Comparison of ENCODE assay signal across 8 mouse cellular contexts in genomic region chr7:19750217-19751069, GRCm38 (mm10). TPM values are rescaled to one million over a fixed set of nuclear protein-coding genes. Genes with fewer than 3 reads are reported as not detected.
DNase-seq lines count a peak whose midpoint lies in the region; ATAC-seq and TF ChIP-seq lines count a peak whose summit lies in the region.

Gene Nectin2 (minus strand): TSS chr7:19750483.

- DNase-seq in B cell, adult 2 months = peak; percentile 75 to 76
- peak; percentile 79 for DNase-seq in brain, adult 2 months (ENCODE audit: low read depth, low spot score)
- peak; percentile 91 to 92 for DNase-seq in heart, adult 9 months (ENCODE audit: low spot score in 2 of 2)
- peak; percentile 88 for DNase-seq in midbrain, postnatal 0 days (ENCODE audit: low spot score)
- DNase-seq in spleen, postnatal 10 days (ENCODE audit: low spot score in 2 of 2) = peak; percentile 53 to 79

- no peaks in the 10 kb centered on the region for H3K27me3 ChIP-seq in kidney, embryonic 14.5 days (ENCODE audit: control insufficient read depth, insufficient read depth, low read length)
- H3K27me3 ChIP-seq in limb, embryonic 15.5 days = no peaks in the 10 kb centered on the region
- no peaks in the 10 kb centered on the region for H3K27me3 ChIP-seq in midbrain, postnatal 0 days (ENCODE audit: insufficient read depth, low read length)

- TF ChIP-seq POLR2A in embryonic fibroblast, embryonic 13.5 days (IDR thresholded peaks at IDR 0.05; ENCODE audit: low read depth, low read length) = peak; percentile 55; the same call in 1 of the 2 replicates

- H3K4me2 ChIP-seq in kidney, embryonic 14.5 days (replicated peaks; ENCODE audit: low read depth, low read length) = peak within 1 kb of the TSS; percentile 67
- H3K4me2 ChIP-seq in limb, embryonic 15.5 days = peak within 1 kb of the TSS; percentile 79
- peak within 1 kb of the TSS; percentile 92 for H3K4me2 ChIP-seq in midbrain, postnatal 0 days (ENCODE audit: low read depth, low read length, poor library complexity, severe bottlenecking)

- no peaks in the 10 kb centered on the region; the same call in 1 of the 2 replicates for H3K4me1 ChIP-seq in embryonic fibroblast, embryonic 13.5 days (ENCODE audit: control insufficient read depth, insufficient read depth, low read length)
- H3K4me1 ChIP-seq in kidney, embryonic 14.5 days (ENCODE audit: control insufficient read depth, insufficient read depth, low read length) = peaks cover 32% of the 10 kb centered on the region
- peaks cover 38% of the 10 kb centered on the region for H3K4me1 ChIP-seq in limb, embryonic 15.5 days
- peaks cover 21% of the 10 kb centered on the region for H3K4me1 ChIP-seq in midbrain, postnatal 0 days (ENCODE audit: insufficient read depth, low read length)

- H3K9ac ChIP-seq in kidney, embryonic 14.5 days (ENCODE audit: low read depth, low read length) = peak within 1 kb of the TSS; percentile 93
- H3K9ac ChIP-seq in limb, embryonic 15.5 days = peak within 1 kb of the TSS; percentile 79
- peak within 1 kb of the TSS; percentile 93 for H3K9ac ChIP-seq in midbrain, postnatal 0 days (replicated peaks; ENCODE audit: low read length, poor library complexity, severe bottlenecking)

- peak within 1 kb of the TSS; percentile 87 for H3K4me3 ChIP-seq in embryonic fibroblast, embryonic 13.5 days (ENCODE audit: insufficient read depth, low read length)
- peak within 1 kb of the TSS; percentile 90 for H3K4me3 ChIP-seq in kidney, embryonic 14.5 days (ENCODE audit: low read length)
- H3K4me3 ChIP-seq in limb, embryonic 15.5 days = peak within 1 kb of the TSS; percentile 76
- peak within 1 kb of the TSS; percentile 83 for H3K4me3 ChIP-seq in midbrain, postnatal 0 days (ENCODE audit: low read depth, low read length)

- H3K27ac ChIP-seq in embryonic fibroblast, embryonic 13.5 days (ENCODE audit: insufficient read depth, low read length) = 0 out of 2 replicates have a peak within 1 kb of the TSS, but pooled peaks have one; percentile 25
- peak within 1 kb of the TSS; percentile 92 for H3K27ac ChIP-seq in kidney, embryonic 14.5 days (ENCODE audit: low read depth, low read length)
- peak within 1 kb of the TSS; percentile 94 for H3K27ac ChIP-seq in limb, embryonic 15.5 days
- H3K27ac ChIP-seq in midbrain, postnatal 0 days (ENCODE audit: low read depth, low read length) = peak within 1 kb of the TSS; percentile 79

- peak; percentile 45; the same call in 1 of the 2 replicates for TF ChIP-seq CTCF in embryonic fibroblast, embryonic 13.5 days (IDR thresholded peaks at IDR 0.05; ENCODE audit: borderline replicate concordance, insufficient read depth, low read length)
- TF ChIP-seq CTCF in midbrain, postnatal 0 days (IDR thresholded peaks at IDR 0.05) = peak; percentile 86

- peak; percentile 55 for ATAC-seq in kidney, embryonic 14.5 days (ENCODE audit: low FRiP score, low TSS enrichment)
- peak; percentile 78 for ATAC-seq in limb, embryonic 15.5 days (ENCODE audit: insufficient number of reproducible peaks, low FRiP score, low TSS enrichment, low read depth)
- peak; percentile 73 for ATAC-seq in midbrain, postnatal 0 days (ENCODE audit: low FRiP score)

- H3K9me3 ChIP-seq in kidney, embryonic 14.5 days (ENCODE audit: control insufficient read depth, low read length) = no peaks in the 10 kb centered on the region
- H3K9me3 ChIP-seq in limb, embryonic 15.5 days = no peaks in the 10 kb centered on the region
- no peaks in the 10 kb centered on the region for H3K9me3 ChIP-seq in midbrain, postnatal 0 days (ENCODE audit: low read length)

- WGBS in kidney, embryonic 14.5 days = 15% methylated on average over 19 of the region's 19 CpGs
- 18% methylated on average over 19 of the region's 19 CpGs for WGBS in limb, embryonic 15.5 days
- 17% methylated on average over 19 of the region's 19 CpGs for WGBS in midbrain, postnatal 0 days

- H3K36me3 ChIP-seq in kidney, embryonic 14.5 days (ENCODE audit: control insufficient read depth, insufficient read depth, low read length) = no peaks in the 10 kb centered on the region; the same call in 1 of the 2 replicates
- no peaks in the 10 kb centered on the region for H3K36me3 ChIP-seq in limb, embryonic 15.5 days
- no peaks in the 10 kb centered on the region for H3K36me3 ChIP-seq in midbrain, postnatal 0 days (ENCODE audit: insufficient read depth, low read length)

RNA-seq across cellular contexts. Expression of gene Nectin2, which starts in this region (rescaled TPM):
- polyA plus RNA-seq in embryonic fibroblast, embryonic 13.5 days (2011; ENCODE audit: insufficient read length, low read depth, missing spikeins) = 39.7 and 45.3 TPM in 2 replicates
- polyA plus RNA-seq in kidney, embryonic 14.5 days (2014; fragmentation: Nextera tagmentation; extraction: Ambion mirVana) = 106 and 139 TPM in 2 replicates
- 84.5 and 85.1 TPM in 2 replicates for polyA plus RNA-seq in limb, embryonic 15.5 days (2015; fragmentation: Nextera tagmentation; extraction: Ambion mirVana)
- 62.6 and 75.3 TPM in 2 replicates for total RNA-seq in midbrain, postnatal 0 days (2014; rRNA removed)
- 55.3 and 62.6 TPM in 2 replicates for polyA plus RNA-seq in midbrain, postnatal 0 days (2015; fragmentation: Nextera tagmentation; extraction: Ambion mirVana)

Comparison
In these comparisons a context has a peak if more than half of its experiments do, and no peak if none do; other contexts are left out.
1. Peak in every context shown above with its lines: DNase-seq, ATAC-seq, H3K4me3 ChIP-seq and H3K27ac ChIP-seq.
2. H3K27ac ChIP-seq: peak in every context shown above with its lines; median percentile 94 in limb, embryonic 15.5 days; 92 in kidney, embryonic 14.5 days; 79 in midbrain, postnatal 0 days; 25 in embryonic fibroblast, embryonic 13.5 days.